Mouse (Mus musculus) adipocyte (in vitro differentiated cells): ENCODE results near the gene Calr3.

Experiments used
- DNase-seq: peaks from one replicate; pipeline ENCODE4 v3.0.0-alpha.2; 2016; ENCODE audit warnings: low spot score

Gene Calr3

DNA sequence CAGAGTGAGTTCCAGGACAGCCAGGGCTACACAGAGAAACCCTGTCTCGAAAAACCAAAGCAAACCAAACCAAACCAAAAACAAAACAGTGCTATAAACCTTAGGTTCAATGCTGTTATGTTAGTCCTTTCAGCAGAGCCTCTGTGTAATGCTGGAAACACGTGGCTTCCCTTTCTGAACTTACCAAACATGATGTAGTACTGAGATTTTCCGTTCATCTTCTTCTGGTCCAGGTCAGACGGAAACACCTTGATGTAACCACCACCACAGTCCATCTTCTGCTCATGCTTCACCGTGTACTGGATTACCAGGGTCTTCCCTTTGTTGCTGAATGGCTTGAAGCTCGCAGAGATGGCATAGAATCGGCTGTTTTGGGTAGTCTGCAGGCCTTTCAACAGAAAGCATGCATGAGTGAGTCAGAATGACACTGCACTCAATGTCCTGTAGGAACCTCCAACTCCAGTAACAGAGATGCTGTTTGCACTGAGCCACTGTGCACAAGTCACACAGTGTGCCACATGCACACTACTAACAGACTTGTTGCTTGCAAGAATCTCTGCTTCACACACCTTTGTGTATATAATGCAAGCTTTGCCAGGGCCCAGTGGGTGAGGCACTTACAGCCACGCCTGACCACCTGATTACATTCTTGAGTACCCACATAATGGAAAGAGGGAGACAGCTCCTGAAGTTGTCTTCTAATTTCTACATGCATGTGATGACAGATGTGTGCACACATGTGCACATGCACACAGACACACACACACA is 5.2 kb downstream of the Calr3 start:
- DNase-seq, result no peak

DNA sequence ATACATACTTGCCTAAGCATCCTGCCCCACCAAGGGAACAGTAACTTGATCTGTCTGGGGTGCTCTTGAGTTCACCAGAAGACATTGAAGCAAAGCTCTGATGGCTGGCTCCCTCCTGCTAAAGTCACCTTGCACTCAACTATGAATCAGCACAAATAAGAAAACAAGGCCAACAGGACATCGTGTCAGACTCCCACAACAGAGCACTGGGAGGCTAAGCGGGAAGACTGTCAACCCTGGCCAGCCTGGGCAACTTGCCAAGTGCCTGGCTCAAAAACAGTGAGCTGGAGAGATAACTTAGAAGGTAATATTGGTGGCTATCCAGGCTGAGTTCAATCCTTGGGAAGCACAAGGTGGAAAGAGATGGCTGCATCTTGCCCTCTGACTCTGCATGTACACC is 8.7 kb downstream of the Calr3 start:
- peak; percentile 83 for DNase-seq

DNA sequence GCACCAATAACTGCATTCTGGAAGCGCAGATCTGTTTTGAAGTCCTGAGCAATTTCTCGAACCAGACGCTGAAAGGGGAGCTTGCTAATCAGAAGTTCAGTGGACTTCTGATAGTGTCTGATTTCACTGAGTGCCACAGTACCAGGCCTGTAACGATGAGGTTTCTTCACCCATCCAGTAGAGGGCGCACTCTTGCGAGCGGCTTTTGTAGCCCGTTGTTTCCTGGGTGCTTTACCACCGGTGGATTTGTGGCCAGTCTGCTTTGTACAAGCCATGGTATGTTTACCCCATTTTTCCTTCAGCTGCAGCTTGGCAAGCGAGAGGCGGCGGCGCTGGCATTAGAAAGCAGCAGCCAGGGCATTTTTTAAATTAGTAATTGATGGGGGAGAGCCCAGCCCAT is 14.0 kb downstream of the Calr3 start:
- no peak for DNase-seq

DNA sequence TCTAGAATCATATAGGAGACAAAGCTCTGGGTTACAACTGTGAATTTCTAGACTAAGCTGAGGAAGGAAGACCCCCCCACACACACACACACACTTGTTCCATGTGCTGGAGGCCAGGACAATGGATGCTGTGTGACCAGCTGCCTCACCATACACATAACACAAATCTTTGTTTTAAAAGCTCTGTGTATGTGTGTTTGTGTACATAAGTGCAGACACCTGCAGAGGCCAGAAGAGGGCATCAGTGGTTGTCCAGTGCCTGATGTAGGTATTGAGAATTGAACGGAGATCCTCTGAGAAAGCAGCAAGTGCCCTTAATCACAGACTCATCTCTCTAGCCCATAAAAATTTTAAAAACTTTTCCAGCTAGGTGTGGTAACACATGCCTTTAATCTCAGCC is 20.7 kb downstream of the Calr3 start:
- no peak for DNase-seq

DNA sequence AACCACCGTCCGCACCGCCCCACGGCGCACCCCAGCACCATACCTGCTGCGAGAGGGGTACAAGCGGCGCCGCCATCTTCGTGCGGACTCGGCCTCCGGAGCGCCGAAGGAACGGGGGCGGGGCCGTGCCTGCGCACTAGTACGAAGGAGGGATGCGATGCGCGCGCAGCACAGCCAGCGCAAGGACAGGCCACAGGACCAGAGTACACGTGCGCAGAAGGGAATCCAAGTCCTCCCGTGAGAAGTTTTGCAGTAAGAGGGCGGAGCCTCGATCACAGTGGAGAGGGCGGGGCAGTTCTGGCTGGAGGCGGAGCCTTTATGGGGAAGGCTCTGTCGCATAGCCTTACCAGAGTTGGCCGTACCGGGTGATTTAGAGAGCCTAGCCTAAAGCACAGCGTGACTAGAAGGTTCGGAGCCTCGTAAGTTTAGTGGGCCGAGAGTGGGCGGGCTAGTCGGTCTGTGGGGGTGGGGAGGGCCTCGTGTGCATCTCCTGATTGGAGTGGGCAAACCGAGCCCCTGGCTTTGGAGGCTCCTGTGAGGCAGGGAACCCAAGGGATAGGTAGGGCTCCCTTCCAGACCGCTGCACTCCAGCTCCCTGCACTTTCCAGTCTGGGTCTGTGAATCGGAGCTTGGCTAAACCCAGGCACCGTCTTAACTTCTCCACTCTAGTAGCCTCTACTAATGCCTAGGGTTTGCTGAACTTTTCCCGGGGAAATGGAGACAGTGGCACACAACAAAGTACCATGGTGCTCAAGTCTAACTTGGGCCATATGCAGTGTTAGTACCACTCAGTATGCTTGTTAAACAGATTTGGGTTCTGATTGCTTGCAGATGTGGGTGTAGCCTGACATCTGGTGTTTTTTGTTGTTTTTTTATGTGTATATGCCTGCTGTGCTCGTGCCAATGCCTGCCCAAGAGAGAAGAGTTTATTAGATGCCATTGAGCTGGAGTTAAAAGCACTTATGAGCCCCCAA is 22.0 kb downstream of the Calr3 start, which contains the start of gene Eps15l1:
Eps15l1 (minus strand) TSS at position 99 of the 974 bp plus-strand sequence.
- peak; percentile 100 for DNase-seq

DNA sequence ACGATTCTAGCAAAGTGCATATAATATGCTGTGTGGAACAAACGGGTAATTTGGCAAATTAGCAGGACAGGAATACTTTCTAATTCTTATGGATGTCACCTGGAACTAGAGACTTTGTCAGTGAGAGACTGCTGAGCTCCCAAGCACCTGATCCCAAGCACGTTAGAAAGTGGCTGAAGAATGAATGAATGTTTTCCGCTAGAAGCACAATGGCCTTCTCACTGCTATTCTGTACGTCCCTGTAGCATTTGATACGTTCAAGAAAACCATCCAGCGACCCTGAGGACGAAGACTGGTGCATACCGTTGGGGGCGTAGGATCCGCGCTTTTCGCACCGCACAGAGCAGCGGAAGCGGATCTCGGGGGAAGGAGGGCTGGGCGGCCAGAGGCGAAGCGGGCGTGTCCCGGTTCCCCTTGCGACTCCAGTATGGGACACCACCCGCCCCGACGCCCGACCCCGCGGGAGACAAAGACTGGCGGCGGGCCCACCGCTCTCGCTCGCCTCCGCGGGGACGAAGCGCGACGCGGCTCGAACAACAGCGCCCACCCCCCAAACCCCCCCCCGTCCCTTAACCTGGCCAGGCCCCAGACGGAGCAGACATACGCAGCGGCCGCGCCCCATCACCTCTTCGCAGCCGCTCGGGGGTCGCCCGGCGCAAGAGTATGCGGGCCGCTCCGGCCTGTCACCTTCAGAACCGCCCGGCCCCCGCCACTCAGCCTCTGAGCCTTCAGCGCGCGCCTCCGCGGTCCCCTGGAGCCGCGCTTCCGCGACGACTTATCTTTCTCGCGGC is 22.9 kb downstream of the Calr3 start:
- peak; percentile 40 for DNase-seq

DNA sequence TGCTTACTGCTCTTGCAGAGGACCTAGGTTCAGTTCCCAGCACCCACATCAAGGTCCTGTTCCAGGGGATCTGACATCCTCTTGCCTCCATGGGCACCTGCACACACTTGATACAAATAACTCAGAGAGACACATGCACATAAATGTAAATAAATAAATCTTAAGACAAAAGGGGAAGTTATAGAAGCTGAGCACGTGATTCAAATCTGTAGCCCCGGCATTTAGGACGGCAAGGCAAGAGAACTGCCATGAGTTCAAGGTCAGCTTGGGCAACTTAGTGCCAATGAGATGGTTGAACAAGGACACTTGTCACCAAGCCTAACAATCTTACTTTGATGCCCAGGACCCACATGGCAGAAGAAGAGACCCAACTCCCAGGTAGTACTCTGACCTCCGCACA is 25.6 kb downstream of the Calr3 start:
- DNase-seq, result no peak

DNA sequence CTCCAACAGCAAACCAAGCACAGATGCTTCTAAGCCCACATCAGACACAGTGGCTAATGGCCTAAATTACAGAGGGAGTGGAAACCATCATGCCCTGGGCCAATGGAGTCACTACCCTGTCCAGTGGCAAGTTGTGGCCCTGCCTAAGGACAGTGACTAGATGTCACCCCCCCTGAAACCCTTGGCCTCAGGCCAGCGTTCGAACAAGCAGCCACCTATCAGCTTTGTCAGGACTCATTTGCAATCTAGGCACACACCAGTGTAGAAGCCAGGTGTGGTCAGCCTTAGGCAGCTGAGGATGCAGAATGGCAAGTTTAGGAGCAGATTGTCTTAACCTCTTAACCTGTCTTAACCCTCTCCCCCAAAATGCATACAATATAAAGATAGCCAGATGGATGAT is 28.4 kb downstream of the Calr3 start:
- no peak for DNase-seq

DNA sequence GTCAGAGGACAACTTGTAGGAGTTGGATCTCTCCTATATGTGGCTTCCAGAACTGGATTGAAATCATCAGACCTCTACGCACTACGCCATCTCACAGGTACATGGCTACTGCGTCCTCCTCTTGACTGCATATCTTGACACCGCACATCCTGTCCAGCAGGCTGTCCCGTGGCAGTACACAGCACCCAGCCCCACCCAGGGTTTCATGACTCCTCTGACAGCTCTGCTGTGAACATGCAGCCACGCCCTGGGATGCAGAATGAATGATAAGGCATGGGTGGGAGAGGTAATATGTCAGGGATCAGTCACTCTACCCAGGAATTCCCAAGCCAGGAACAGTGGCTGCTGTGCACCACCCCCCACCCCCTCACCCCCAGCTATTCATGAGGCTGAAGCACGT is 29.8 kb downstream of the Calr3 start:
- no peak for DNase-seq

DNA sequence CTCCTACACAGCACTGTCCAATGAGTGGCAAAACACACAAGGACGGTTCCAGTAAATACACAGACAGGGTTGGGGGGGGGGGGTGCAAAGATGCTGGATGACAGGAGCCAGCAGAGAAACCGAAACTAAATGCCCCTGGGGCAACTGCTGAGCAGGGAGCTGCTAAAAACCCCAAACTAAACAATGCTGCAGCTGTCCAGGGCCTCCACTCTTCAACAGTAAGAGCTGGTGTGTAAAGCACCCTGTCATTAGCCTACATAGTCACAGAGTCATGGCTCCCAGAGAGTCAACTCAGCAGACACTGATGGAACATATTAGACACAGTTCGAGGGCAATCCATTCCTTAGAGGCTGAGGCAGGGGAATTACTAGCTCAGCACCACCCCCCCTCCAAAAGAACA is 34.2 kb downstream of the Calr3 start:
- peak; percentile 45 for DNase-seq

DNA sequence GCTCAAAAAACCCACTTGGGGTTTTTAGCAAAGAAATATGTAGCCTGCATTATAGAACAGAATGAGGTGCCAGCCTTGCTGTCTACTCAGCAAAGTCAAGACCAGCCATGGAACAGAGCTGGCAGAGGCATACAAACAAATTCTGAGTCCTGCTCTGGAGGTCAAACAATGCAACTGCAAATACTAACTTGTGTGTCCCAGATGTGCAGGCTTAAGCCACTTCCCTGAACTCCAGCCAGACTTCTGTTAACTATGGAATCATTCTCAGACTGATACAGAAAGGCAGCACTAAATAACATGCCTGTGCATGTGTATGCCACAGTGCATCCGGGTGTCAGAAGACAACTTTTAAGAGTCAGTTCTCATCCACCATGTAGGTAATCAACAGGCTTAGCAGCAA is 35.8 kb downstream of the Calr3 start:
- DNase-seq, result peak; percentile 69

DNA sequence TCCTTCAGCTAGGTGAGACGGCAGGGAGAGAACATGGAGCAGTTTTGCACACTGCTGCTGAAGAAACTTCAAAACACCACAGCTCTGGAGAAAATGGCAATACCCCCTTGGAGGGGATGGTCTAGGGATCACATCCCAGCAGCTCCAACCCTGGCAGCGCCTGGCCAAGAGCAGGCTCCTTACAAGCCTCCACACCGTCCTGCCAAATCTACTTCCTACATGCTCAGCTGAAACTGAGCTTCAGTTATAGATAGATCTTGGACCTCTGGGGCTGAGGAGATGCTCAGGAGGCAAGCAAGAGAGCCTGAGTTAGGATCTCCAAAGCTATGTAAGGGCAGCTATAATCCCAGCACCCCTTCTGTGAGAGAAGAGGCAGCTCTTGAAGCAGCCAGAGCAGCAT is 40.7 kb downstream of the Calr3 start:
- DNase-seq, result no peak

DNA sequence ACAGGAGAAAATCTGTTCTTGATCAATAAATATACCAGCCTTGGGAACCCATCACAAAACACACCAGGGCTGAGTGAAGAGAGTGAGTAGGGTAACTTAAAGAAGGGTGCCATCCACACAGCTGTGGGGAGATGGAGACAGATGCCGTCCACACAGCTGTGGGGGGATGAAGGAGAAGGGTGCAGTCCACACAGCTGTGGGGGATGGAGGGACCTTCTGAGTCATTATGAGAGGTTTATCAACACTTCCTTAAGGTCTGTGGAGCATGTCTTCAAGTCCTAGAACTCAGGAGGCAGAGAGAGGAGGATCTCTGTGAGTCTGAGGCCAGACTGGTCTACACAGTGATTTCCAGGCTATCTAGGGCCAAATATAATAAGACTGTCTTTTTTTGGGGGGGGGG is 42.3 kb downstream of the Calr3 start:
- no peak for DNase-seq

DNA sequence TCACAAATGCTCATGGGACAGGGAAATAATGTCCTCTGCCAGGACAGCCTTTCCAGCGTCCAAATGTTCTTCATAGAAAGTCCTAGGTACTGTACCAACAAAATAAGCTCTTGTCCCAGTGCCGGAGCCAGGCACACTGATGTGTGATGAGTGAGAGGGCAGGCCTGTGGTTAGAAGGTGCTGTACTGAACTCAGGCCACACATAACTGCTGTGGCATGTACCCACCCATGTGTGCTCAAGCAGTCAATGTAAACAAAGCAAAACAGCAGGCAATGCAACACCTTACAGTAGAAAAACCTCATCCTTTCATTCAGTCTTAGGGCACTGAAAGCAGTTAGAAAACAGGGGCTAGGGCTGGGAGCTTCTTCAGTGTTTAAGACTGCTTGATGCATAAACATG is 57.9 kb downstream of the Calr3 start:
- DNase-seq, result no peak

DNA sequence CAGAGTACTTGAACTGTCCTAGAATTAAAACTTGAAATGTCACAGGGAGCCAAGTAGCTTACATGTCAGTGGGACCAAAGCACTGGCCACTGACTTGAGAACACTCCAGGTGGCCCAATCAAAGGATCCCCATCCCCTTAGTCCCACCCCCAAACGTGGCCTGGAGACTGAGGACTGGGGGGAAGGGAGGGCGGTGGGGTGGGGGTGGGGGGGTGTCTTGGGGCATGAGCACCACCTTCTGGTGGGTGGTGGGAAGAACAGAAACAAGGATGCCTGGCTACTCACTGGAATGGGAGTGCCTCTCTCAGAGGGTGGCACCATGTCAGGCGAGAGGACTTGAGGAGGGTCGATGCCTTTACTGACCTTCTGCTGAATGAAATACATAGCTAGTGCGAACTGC is 61.3 kb downstream of the Calr3 start:
- DNase-seq, result no peak

DNA sequence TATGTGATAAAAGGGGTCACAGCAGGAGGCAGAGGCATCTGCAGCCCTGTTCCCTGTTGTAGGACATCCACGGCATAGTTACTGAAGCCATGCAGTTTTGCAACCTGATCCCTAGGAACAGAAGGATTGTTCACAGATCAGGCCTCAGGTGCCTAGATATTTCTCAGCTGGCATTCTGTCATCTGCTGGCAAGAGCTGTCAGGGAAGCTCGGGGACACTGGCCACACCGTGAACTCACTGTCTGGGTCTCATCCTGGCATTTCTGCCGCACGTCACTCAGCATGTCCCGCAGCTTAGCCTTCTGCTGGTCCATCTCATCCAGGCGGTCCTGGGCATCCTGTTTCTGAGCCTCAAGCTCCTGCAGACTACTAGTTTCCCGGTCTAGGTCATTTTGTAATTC is 63.0 kb downstream of the Calr3 start:
- no peak for DNase-seq

DNA sequence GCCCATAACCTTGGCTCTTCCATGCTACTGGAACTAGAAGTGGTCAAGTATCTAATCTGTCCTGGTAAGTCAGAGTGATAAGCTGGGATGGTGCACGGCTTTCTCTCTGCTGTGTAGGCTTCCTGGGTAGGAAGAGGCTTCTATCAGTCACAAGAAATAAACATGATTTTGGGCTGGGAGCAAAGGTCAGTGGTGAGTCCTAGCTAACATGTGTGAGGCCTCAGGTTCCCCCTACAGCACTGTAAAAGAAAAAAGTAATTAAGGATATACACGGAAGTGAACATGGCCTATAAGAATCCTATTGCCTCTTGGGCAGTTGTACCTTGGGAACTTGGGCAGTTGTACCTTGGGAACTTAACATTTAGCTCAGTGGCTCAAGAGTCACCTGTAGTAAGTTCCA is 66.8 kb downstream of the Calr3 start:
- no peak for DNase-seq

DNA sequence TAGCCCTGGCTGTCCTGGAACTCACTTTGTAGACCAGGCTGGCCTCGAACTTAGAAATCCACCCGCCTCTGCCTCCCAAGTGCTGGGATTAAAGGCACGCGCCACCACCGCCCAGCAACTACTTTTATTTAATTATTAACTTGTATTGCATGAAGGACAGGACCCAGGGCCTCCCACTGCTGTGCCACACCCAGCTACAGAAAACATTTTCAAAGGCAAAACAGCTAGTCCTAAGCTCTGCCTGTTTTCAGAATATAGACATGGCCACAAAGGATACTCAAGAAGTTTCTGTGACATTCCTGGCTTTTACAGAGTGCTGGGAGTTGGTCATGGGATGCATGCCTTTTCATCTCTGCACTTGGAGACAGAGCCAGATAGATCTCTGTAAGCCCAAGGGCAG is 67.4 kb downstream of the Calr3 start:
- no peak for DNase-seq

DNA sequence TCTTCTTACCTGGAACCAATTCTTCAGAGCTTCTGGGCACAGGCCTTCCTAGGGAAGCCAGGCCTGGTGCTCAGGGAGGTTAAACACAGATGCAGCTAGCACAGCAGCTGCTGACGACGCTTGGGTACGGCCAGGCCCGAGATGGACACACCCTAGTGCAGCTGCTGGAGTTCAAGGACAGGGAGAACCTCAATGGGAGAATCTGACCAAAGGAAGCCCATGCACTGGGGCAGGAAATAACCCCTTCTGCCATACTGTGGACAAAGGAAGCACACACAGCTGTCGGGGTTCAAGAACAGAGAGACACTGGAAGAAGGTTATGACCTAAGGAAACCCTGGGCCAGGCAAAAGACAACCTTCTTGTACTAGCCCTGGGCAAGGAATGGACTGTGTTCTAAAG is 68.5 kb downstream of the Calr3 start:
- DNase-seq, result no peak
